ENCODE assay signal across 10 mouse cellular contexts in the genomic region with DNA sequence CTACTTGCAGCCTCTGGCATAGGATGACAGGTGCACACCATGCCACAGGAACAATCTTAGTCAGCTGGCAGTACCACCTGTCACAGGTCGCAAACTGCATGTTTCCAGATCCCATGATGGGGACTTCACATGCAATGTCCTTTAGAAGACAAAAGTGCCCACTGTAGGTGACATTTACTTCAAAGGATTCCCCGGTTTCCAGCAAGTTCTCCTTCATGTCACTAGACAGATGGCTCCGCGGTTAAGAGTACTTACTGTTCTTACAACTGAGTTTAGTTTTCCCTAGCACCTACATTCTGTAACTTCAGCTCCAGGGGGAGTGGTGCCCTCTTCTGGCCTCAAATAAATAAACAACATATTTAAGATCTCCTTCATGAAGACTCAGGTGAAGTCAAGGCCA. TPM values are rescaled to one million over a fixed set of nuclear protein-coding genes. Genes with fewer than 3 reads are reported as not detected.
DNase-seq lines count a peak whose midpoint lies in the region; TF ChIP-seq lines count a peak whose summit lies in the region.
"Had no signal": no experiment of that assay in that cellular context is flagged by ENCODE, and none has a peak within 500 bp of the region (broad histone marks: within the 10 kb centered on the region; RNA-seq: fewer than 3 reads in every experiment).

No protein-coding gene starts in this region.

- peaks cover 12% of the 10 kb centered on the region for H3K79me2 ChIP-seq in heart, adult 2 months (replicated peaks; ENCODE audit: control insufficient read depth, insufficient read depth, low read length)
- H3K79me2 ChIP-seq in myocyte (ENCODE audit: control insufficient read depth, insufficient read depth), result peaks cover 63% of the 10 kb centered on the region

- TF ChIP-seq POLR2A in heart, adult 2 months (IDR thresholded peaks at IDR 0.05; ENCODE audit: insufficient read depth, low read depth, low read length), result no peak
- no peak for TF ChIP-seq POLR2A in myocyte (IDR thresholded peaks at IDR 0.05; ENCODE audit: insufficient read length, low read depth)

- H3ac ChIP-seq in myocyte (ENCODE audit: control insufficient read depth, insufficient read length), result no peak overlapping the region

- peaks cover 3% of the 10 kb centered on the region for H3K36me3 ChIP-seq in heart, adult 2 months (ENCODE audit: control insufficient read depth, insufficient read depth, low read length)
- H3K36me3 ChIP-seq in myocyte (ENCODE audit: control insufficient read depth, insufficient read depth), result peaks cover 11% of the 10 kb centered on the region

- H3K4me3 ChIP-seq in heart, adult 2 months, result no peak overlapping the region
- H3K4me3 ChIP-seq in myocyte, result no peak overlapping the region

- H3K9ac ChIP-seq in heart, adult 2 months (ENCODE audit: low read depth, low read length), result no peak overlapping the region

- no peak for DNase-seq in heart, adult 2 months
- no peak for DNase-seq in heart, postnatal 4 days
- peak; percentile 15 for DNase-seq in lung, postnatal 36 days
- no peak for DNase-seq in lung, postnatal 25 days (ENCODE audit: low spot score)
- DNase-seq in ZHBTc4 (ENCODE audit: low read depth, low spot score), result peak; percentile 23
- no peak for DNase-seq in ovary, postnatal 10 days (ENCODE audit: low spot score)
- DNase-seq in layer of hippocampus, postnatal 36 days, result no peak
- DNase-seq: heart, postnatal 10 days; right cerebral cortex, postnatal 4 days had no signal

- intact Hi-C loops in heart, adult 2 months (cut with DNase I), result no loop called here

- H3K4me1 ChIP-seq in heart, adult 2 months (ENCODE audit: control insufficient read depth, insufficient read depth, low read length), result peaks cover 3% of the 10 kb centered on the region

- peak; percentile 57 for TF ChIP-seq CTCF in heart, adult 2 months (IDR thresholded peaks at IDR 0.05)

- no peak overlapping the region for H3K4me2 ChIP-seq in myocyte (ENCODE audit: low read depth)

- whole genome bisulfite sequencing in heart, adult 2 months, result 75% methylated on average over 4 of the region's 4 CpGs

- TF ChIP-seq EP300 in heart, adult 2 months (IDR thresholded peaks at IDR 0.05; ENCODE audit: insufficient read depth, low read depth, low read length), result no peak

- H3K27ac ChIP-seq in heart, adult 2 months, result no peak overlapping the region

- no peaks in the 10 kb centered on the region for H3K27me3 ChIP-seq in heart, adult 2 months (ENCODE audit: control insufficient read depth, insufficient read depth, low read length)
- H3K27me3 ChIP-seq in myocyte (ENCODE audit: control insufficient read depth, insufficient read depth, insufficient read length), result no peaks in the 10 kb centered on the region

TF ChIP-seq in myocyte, 11 proteins besides CTCF, POLR2A, EP300 and RAD21:
- TF ChIP-seq USF1 (IDR thresholded peaks at IDR 0.05; ENCODE audit: low read depth) (no peak), MYOD1 (IDR thresholded peaks at IDR 0.05; ENCODE audit: control insufficient read depth in 1 of 3, insufficient read length in 2 of 3, low read depth in 2 of 3) (peak in 2 of 3 experiments; percentile 56 to 69), MYOG (IDR thresholded peaks at IDR 0.05; ENCODE audit: control insufficient read depth in 1 of 3, insufficient read depth in 1 of 3, insufficient read length in 2 of 3, low read depth in 2 of 3) (peak in 1 of 3 experiments; percentile 30)

RNA-seq across cellular contexts. Expression of a gene that starts 18.4 kb away (rescaled TPM):
- 100 to 1,000 TPM; 159 to 205 TPM for total RNA-seq in heart, adult 2 months (2021)
- 50.7 and 91.1 TPM in 2 replicates for polyA plus RNA-seq in heart, adult 2 months (2012; rRNA removed)
- total RNA-seq in heart, postnatal 4 days (2021), result 100 to 1,000 TPM in 1 of 2 experiments, 10 to 100 TPM in 1; 99.0 to 107 TPM
- 78.7 TPM for polyA plus RNA-seq in myocyte (2012; fragmentation: generic; extraction: Trizol)
- total RNA-seq in layer of hippocampus, postnatal 36 days (2021), result 10 to 100 TPM; 96.8 to 96.9 TPM

RNA-seq across cellular contexts. Expression of a gene that starts 31.4 kb away (rescaled TPM):
- 100 to 1,000 TPM; 482 to 571 TPM for total RNA-seq in heart, adult 2 months (2021)
- polyA plus RNA-seq in heart, adult 2 months (2012; rRNA removed), result 168 and 230 TPM in 2 replicates
- total RNA-seq in heart, postnatal 4 days (2021), result 100 to 1,000 TPM; 820 to 822 TPM
- polyA plus RNA-seq in myocyte (2012; fragmentation: generic; extraction: Trizol), result 1,361 TPM
- total RNA-seq in layer of hippocampus, postnatal 36 days (2021), result 100 to 1,000 TPM; 453 to 485 TPM

RNA-seq across cellular contexts. Expression of a gene that starts 47.2 kb away (rescaled TPM):
- 10 to 100 TPM; 22.6 to 23.1 TPM for total RNA-seq in heart, adult 2 months (2021)
- polyA plus RNA-seq in heart, adult 2 months (2012; rRNA removed), result 9.8 and 13.8 TPM in 2 replicates
- total RNA-seq in heart, postnatal 4 days (2021), result 10 to 100 TPM; 22.7 to 25.8 TPM
- 6.6 TPM for polyA plus RNA-seq in myocyte (2012; fragmentation: generic; extraction: Trizol)
- 100 to 1,000 TPM; 172 to 181 TPM for total RNA-seq in layer of hippocampus, postnatal 36 days (2021)

Comparison
In these comparisons a context has a peak if more than half of its experiments do, and no peak if none do; other contexts are left out.
1. DNase-seq: peak in lung, postnatal 36 days (single experiment) and ZHBTc4 (single experiment); none in heart, adult 2 months (0 of 2), heart, postnatal 4 days (single experiment), lung, postnatal 25 days (single experiment), ovary, postnatal 10 days (single experiment) and layer of hippocampus, postnatal 36 days (0 of 2).
2. RNA of a gene that starts 47.2 kb away (total RNA-seq): 172 to 181 TPM in layer of hippocampus, postnatal 36 days; 22.7 to 25.8 TPM in heart, postnatal 4 days and 22.6 to 23.1 TPM in heart, adult 2 months; every median in the first group is over 4 times any median in the second.